Mouse (Mus musculus) gastrocnemius, adult 2 months (tissue): ENCODE measurements around the gene Elovl5. TPM values are rescaled to one million over a fixed set of nuclear protein-coding genes. Genes with fewer than 3 reads are reported as not detected.
A peak's percentile ranks its signal among the peaks of the same experiment; 100 is the strongest.

ENCODE experiments used
- DNase-seq: peaks from one replicate; pipeline ENCODE4 v3.0.0; 2022
- H3K27ac ChIP-seq: fragments of 200-600 bp; 2 replicates; pipeline ENCODE4 v1.8.1; 2022; ENCODE audit warnings: mild to moderate bottlenecking
- H3K4me3 ChIP-seq: fragments of 200-600 bp; 2 replicates; pipeline ENCODE4 v1.8.1; 2022; ENCODE audit warnings: mild to moderate bottlenecking, moderate library complexity
- CTCF ChIP-seq: fragments of 200-600 bp; IDR thresholded peaks from 2 replicates; pipeline ENCODE4 v1.8.1; 2022; ENCODE audit warnings: antibody characterized with exemption, mild to moderate bottlenecking, moderate library complexity
- intact Hi-C: fragments of 180-260 bp; cut with DNase I; formaldehyde crosslinking; loops from one replicate; pipeline ENCODE4 v1.15.1; 2025
- long read RNA-seq, 2 experiments: library from polyadenylated mRNA; stranded (forward); transcript quantifications; one replicate each; pipeline ENCODE4 v2.0.0; 2021
- total RNA-seq, 2 experiments: library from RNA; stranded (reverse); gene quantifications; 2 replicates each; pipeline ENCODE4 v1.2.3; 2021

The Elovl5 gene
- total RNA-seq, result 10 to 100 TPM in 1 of 2 experiments, 1 to 10 TPM in 1; 8.7 to 14.3 TPM
- long read RNA-seq, experiment 1, transcript Elovl5-201 (8 exons, 2,782 nt), result major isoform, 6 of 10 reads
- long read RNA-seq, experiment 1, partial matches to known transcripts, result 4 of 10 reads
- long read RNA-seq, experiment 1, other reads (novel, unspliced or antisense), result 0 of 10 reads
- long read RNA-seq, experiment 2, transcript Elovl5-201 (8 exons, 2,782 nt), result major isoform, 6 of 7 reads
- long read RNA-seq, experiment 2, partial matches to known transcripts, result 1 of 7 reads
- long read RNA-seq, experiment 2, other reads (novel, unspliced or antisense), result 0 of 7 reads

DNA sequence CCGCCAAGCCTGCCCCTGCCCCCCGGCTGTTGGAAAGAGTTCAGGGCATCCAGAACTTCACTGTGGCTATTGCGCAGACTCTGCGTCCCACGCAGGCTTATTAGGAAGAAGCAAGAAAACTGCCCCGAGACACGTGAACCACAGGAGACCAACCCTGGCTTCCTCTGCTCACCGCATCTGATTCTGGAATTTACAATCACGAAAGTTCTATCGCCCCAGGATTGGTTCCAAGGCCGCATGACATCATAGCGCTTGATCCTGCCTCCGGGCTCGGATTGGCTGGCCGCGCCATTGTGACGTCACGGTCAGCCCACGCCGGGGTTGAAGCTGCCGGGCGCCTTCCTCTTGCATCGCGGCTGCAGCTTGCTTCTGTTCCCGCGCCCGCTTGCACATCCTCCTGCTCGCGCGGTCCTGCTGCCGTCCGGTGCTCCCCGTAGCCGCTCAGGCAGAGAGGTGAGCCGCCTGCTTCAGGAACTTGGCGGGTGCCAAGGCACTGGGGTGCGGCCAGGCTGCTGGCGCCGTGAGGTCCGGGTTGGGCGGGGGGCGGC, at the start of gene Elovl5:
TSS of gene Elovl5 (plus strand) at position 291 of the 548 bp plus-strand sequence.
- TF ChIP-seq CTCF, result no peak
- DNase-seq, result peak; percentile 96
- Histone ChIP-seq H3K27ac (peak within 1 kb of the TSS; percentile 87), H3K4me3 (peak within 1 kb of the TSS; percentile 82)
- intact Hi-C loops, result loop anchor here (10.0 kb wide), 1 partner anchor 528 kb away; the partner anchor contains the start of genes Cgas, Gm17324 and Mto1

DNA sequence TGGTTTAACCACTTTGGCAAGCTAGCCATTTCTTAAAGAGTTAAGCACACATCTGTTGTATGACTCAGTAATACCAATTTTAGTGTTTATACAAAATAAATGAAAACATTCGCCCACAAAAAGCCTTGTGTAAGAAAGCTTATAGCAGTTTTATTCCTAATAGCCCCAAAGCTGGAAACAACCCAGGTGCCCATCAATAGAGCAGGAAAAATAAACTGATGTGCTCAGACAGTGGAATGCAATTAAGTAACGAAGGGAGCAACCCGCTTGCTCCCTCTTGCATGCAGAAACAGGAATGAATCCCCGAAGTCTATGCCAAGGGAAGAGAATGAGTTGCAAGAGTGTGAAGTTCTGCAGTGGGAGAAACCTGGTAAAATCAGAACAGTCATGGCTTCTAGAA, 25.7 kb upstream of the Elovl5 start:
- no peak overlapping the region for H3K4me3 ChIP-seq
- H3K27ac ChIP-seq, result no peak overlapping the region

DNA sequence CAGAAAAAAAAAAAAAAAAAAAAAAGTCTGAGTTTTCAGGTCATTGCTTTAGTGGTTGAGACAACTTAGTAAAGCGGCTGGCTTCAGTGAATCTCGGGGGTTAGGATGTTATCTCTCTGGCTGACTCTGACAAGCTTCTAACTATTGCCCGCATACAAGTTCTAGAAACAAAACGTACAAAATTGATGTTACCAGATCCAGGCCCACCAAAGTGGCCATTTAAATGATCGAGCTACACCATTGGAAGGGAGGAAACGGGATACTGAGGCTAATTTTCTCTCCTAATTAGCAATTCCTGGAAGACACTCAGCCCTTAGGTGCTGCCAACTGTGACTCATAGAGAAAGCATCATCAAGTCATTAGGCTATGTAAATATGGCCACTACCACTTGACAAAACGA, 18.6 kb upstream of the Elovl5 start:
- Histone ChIP-seq H3K4me3 (no peak overlapping the region), H3K27ac (no peak overlapping the region)
- intact Hi-C loops, result no loop called here
- no peak for TF ChIP-seq CTCF
- no peak for DNase-seq

More for the DNA sequence above, 25.7 kb upstream of the Elovl5 start:
- no peak for DNase-seq
- TF ChIP-seq CTCF, result no peak
- intact Hi-C loops, result no loop called here

DNA sequence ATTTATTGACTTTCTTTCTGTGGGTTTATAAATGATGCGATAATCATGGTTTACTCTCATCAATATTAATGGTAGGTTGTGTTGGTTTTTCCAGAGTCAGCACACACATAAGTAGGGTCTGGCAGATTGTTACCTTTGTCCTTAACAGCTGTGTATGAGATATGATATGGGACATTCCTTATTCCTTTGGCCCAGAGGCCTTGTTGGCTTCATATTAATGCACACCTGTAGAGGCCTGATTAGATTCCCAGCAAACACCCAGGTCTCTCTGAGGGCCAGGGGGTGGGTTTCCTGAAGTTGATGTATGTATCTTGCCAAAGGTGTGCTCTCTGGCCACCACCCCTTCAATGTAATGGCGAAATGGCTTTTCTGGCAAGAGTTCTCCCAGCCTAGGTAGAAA, 13.0 kb upstream of the Elovl5 start:
- no peak for DNase-seq
- H3K27ac ChIP-seq, result no peak overlapping the region
- no peak for TF ChIP-seq CTCF
- intact Hi-C loops, result no loop called here
- no peak overlapping the region for H3K4me3 ChIP-seq

DNA sequence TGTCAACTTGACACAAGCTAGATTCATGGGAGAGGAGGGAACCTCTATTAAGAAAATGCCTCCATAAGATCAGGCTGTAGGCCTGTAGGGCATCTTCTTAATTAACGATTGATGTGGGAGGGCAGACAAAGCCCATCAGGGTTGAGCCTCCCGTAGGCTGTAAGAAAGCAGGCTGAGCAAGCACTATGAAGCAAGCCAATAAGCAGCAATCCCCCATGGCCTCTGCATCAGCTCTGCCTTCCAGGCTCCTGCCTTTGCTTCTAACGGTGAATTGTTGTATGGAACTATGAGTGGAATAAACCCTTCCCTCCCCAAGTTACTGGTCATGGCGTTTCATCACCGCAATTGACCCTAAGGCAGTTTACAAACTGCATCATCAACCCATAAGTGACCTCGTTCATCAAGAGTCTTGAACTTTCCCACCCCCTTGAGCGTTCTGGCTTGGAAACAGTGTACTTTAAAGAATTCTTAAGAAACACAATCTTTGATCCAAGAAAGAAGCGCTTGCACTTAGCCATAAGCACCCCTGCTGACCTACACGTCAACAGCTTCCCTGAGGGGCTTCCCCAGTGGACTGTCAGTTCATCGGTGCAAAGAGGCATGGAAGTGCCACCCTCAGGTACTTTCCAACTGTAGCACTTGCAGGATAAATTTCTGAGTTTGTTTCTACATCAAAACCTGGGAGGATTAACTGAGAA, 7.4 kb upstream of the Elovl5 start:
- no peak for TF ChIP-seq CTCF
- intact Hi-C loops, result loop anchor here (5.0 to 10.0 kb wide), 4 partner anchors 67 to 535 kb away; partner anchors contain the start of genes Cgas, Gm17324 and Mto1
- peak; percentile 31 for DNase-seq
- peak overlapping the region; percentile 86 for H3K4me3 ChIP-seq
- peak overlapping the region; percentile 94 for H3K27ac ChIP-seq

DNA sequence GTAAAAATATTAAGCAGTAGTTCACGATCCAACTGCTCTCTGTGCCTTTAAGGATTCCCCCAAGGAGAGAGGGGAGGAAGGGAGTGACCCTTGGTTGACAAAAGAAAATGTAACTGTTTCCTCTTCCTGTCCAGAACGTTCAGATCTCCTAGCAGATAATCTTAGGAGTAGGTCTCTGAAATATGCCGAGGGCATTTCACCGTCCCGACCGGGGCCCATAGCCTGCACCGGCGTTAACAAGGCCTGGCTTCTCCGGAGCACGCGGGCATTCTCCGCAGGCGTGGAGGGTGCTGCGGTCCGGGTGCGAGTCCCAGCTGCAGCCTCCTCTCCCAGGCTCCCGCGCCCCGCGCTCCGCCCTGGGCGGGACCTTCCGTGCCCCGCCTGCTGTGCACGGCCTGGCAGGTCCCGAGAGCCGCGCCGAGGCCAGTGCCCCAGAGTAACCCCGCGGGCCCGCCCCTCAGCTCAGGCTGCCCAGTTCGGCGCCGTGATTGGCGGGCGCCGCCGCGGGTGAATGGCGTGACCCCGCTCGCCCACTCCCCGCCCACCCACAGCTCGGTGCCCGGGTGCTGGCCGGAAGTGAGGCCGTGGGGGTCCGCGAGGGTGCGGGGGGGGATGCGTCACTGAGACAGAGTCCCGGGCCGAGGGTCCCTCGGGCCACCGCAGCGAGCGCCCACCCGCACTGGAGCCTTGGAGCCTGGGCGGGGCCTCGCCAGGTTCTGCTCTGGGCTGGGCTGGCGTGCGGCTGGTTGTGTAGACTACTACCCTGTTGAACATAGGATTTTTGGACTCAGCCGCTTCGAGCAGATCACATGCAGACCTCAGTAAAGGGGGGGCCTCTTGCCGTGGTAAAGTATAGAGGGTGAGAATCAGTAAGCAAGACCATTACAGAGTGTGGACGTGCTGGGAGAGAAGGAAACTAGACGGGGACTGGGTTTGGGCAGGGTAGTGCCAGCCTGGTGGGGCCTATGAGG, 6.6 kb upstream of the Elovl5 start:
- TF ChIP-seq CTCF, result no peak
- Histone ChIP-seq H3K4me3 (peak overlapping the region; percentile 86), H3K27ac (peak overlapping the region; percentile 94)
- intact Hi-C loops, result loop anchor here (5.0 to 10.0 kb wide), 3 partner anchors 92 to 534 kb away; partner anchors contain the start of genes Cgas, Gm17324 and Mto1
- peak; percentile 98 for DNase-seq

DNA sequence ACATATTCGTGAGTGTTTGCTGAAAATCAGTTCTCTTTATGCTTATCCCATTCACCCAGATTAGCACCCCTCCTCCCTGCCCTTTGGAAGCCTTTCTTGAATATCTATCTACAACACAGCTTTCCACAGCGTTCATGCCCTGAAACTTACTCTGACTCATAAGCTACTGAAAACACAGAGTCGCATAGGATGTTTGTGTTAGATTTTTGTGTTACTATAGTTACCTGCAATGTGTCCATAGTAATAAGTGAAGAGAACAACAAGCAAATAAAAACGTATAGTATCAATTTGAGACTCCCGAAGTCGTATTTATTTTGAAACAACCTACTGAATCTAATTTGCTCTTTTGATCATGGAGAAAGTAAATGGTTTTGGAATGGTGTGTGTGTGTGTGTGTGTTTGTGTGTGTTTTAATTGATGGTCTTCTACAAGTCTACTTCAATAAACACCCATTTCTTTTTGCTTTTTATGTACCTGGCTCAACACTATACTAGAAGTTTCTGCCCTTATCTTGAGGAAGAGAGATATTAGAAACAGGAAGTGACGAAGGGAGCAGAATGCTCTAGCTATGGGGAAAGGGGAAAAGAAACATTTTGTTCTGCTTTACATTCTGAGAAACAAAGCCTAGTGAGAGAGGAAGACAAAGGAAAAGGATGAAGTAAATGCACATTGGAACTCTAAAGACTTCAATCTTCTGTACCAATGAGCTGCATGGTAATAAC, 5.5 kb upstream of the Elovl5 start:
- Histone ChIP-seq H3K27ac (peak overlapping the region; percentile 94), H3K4me3 (peak overlapping the region; percentile 86)
- no peak for TF ChIP-seq CTCF
- intact Hi-C loops, result loop anchor here (5.0 to 10.0 kb wide), 3 partner anchors 91 to 533 kb away; partner anchors contain the start of genes Cgas, Gm17324 and Mto1
- no peak for DNase-seq

DNA sequence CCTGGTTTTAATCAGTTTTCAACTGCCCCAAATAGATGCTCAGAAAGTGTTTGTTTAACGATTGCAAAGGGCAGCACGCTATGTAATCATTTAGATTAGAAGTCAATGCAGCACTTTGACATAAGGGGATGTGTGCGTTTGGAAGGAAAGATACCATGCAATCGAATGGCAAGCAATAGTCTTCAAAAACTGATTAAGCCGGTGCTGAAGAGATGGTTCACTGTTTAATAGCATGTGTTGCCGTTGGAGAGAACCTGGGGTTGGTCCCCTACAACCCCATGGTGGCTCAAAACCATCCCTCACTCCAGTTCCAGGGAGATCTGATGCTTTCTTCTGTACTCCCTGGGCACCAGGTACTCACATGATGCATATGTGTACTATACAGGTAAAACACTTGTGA, 4.9 kb upstream of the Elovl5 start:
- Histone ChIP-seq H3K27ac (peak overlapping the region; percentile 94), H3K4me3 (no peak overlapping the region; the same call in 1 of the 2 replicates)
- DNase-seq, result no peak
- intact Hi-C loops, result loop anchor here (5.0 to 10.0 kb wide), 3 partner anchors 90 to 533 kb away; partner anchors contain the start of genes Cgas, Gm17324 and Mto1
- TF ChIP-seq CTCF, result no peak

DNA sequence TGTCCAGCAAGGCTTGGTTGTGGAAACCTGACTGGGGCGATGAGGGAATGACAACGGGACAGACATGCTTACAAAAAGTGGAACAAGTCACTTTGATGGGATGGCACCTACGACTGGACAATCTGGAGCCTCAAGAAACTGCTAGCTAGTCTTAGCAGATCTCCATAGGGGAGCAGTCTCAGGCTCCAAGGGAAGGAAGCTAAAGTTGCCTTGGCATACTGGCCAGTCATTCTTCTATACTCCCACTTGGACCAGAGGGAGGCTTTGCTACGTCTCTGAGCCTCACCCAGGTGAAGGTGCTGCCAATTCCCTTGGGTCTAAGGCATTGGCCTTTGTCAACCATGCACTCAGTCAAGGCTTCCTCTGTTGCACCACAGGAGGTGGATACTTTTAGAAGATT, 2.5 kb upstream of the Elovl5 start:
- no peak overlapping the region for H3K27ac ChIP-seq
- intact Hi-C loops, result loop anchor here (5.0 to 10.0 kb wide), 3 partner anchors 88 to 530 kb away; partner anchors contain the start of genes Cgas, Gm17324 and Mto1
- no peak for TF ChIP-seq CTCF
- no peak overlapping the region for H3K4me3 ChIP-seq
- DNase-seq, result no peak

DNA sequence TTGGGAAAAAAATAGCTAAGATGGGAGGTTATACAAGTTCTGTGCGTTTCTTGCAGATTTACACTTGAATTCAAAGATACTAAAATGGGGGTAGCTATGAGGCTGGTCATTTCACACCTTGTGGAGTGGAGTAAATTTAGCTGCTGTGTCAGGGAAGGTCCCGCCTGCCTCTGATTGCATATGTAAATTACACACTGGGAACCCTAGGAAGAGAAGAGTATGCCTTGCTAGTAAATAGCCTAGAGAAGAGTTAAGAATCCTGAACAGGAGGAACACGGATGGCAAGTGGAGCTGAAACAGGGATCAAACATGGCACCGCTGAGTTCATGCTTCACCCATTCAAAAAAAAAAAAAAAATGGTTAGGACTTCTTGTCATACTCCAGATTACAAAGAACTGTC, 1.4 kb upstream of the Elovl5 start:
- Histone ChIP-seq H3K27ac (no peak overlapping the region), H3K4me3 (no peak overlapping the region)
- intact Hi-C loops, result loop anchor here (10.0 kb wide), 1 partner anchor 529 kb away; the partner anchor contains the start of genes Cgas, Gm17324 and Mto1
- no peak for DNase-seq
- TF ChIP-seq CTCF, result no peak

DNA sequence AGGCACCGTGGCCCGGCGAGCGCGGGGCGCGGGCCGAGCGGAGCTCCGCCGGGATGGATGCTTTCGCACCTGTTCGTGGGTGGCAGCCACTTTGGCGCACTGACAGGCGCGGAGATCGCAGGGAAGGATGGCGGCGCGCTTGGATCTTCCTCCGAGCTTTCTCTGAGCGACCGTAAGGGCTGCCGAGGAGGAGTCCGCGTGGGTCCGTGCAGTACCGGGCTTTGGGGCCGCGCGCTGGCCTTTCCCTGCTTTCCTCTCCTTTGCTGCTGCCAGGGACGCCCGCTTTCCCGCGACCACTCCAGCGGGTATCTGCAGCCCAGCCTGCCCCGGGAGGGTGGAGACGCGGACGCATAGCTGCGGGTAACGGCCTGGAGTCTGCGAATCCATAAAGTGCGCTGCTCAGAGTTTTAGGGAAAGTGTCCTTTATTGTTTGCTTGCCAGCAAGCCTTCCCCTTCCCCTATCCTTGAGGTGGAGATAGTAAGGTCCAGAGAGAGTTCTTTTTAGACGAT, 513 bp downstream of the Elovl5 start:
- Histone ChIP-seq H3K4me3 (peak overlapping the region; percentile 82), H3K27ac (peak overlapping the region; percentile 87)
- no peak for TF ChIP-seq CTCF
- intact Hi-C loops, result loop anchor here (10.0 kb wide), 1 partner anchor 527 kb away; the partner anchor contains the start of genes Cgas, Gm17324 and Mto1
- no peak for DNase-seq
